Mouse (Mus musculus) G1E (cell line): ENCODE measurements around the gene Rab7.

Experiments used
- CTCF ChIP-seq: IDR thresholded peaks from 2 replicates; pipeline ENCODE4 v1.5.1; 2012; ENCODE audit warnings: low read depth, low read length, inconsistent platforms, mixed read lengths
- GATA1 ChIP-seq: IDR thresholded peaks from 2 replicates; pipeline ENCODE4 v1.6.1; 2012; ENCODE audit warnings: borderline replicate concordance, low read length, inconsistent platforms, mixed read lengths
- TAL1 ChIP-seq: conservative IDR thresholded peaks from 2 replicates; pipeline ENCODE4 v1.6.1; 2012; ENCODE audit warnings: low read depth, low read length, inconsistent platforms, mixed read lengths

DNA sequence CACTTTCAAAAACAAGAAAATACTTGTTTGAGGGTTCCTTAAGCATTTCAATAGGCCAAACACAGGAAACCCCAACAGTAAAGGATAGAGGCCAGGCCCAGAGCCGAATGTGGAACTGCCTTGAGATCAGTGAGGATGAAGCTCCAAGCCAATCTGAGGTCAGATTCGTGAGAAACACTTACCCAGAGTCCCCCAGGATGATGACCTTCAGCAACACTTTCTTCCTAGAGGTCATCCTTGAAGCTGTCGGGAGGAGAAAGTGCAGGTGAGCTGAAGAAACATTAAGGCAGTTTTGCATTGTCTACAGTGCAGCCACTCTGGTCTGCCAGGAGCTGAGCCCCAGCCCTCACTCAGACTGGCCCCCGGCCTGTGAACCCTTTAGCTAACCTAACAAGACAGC, 31.6 kb downstream of the Rab7 start:
- TF ChIP-seq CTCF = no peak
- no peak for TF ChIP-seq GATA1
- no peak for TF ChIP-seq TAL1
